Mouse (Mus musculus) T-helper 1 cell (primary cell): Measurements from ENCODE around the gene Cacna1e.

Experiments used
- in situ Hi-C: fragments of 300-600 bp; cut with MboI, MseI; formaldehyde crosslinking; loops from one replicate; pipeline ENCODE4 v1.15.1; 2025; ENCODE audit warnings: high pct_unique_total_duplicates

Gene Cacna1e

GRCm38 (mm10) chr1:154413138-154413537 lies 471.2 kb downstream of the Cacna1e start:
- in situ Hi-C loops: no loop called here

- in situ Hi-C loops: no loop called here
These were observed 475.2 kb downstream of the Cacna1e start for GRCm38 (mm10) chr1:154409051-154409450.

DNA sequence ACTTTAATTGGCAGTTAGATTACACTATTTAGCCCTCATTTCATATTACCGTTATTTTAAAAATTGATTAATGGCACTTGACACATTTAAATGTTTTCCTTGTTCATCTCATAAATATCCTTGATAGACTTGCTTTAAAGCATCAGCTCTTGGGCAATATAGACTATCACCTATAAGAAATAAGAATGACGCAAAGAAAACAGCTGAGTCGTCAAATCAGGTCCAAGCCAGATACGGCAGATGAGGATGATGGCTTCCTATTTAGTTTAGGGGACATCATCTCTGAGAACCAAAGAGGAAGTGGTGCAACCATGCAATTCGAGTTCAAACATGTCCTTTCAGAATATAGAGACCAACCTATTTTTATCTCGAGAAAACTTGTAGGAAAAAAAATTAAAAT lies 492.3 kb downstream of the Cacna1e start:
- in situ Hi-C loops: no loop called here
